Mouse (Mus musculus): ENCODE measurements at regions not wholly inside any gene's neighbourhood (a gene's known extent, or its start where the extent isn't known, plus 50 kb on each side); places are given as distances from the start of the nearest gene placed in this dataset.
"Not testable (repeated sequence)": the region's sequence is repeated elsewhere in the genome, so short reads cannot be mapped to it uniquely, and the experiment has no call there.

DNA sequence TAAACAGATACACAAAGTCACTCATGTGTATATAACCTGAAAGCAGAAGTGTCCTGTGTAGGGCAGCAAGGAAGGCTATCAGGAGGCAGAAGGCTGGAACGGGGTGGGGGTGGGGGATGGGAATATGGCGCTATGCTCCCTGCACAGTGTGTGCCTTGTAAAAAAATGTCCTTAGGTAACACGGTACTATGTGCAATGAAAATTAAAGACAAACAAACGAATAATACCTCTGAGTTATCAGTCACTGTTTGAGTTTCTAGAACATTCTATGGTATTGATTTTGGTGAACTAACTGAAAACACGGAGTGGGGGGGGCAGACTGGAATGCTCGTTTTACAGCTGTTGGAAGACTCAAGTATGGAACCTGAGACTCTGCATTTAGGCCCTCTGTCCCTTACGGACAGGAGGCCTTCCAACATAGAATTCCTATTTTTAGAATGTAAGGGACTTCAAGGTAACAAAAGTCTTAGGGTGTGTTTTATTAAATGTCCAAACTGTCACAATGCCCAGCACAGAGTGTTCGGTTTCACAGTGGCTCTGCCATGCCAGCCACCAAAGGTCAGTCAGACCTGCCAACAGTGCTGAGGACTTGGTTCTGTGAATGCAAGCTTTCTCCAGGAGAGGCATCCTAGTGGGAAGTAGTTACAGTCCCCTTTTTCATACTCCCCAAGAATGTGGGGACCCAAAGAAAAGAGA is 240.6 kb downstream of the Ano6 start:
- DNase-seq (ENCODE audit: inconsistent ontology term) = no peak

DNA sequence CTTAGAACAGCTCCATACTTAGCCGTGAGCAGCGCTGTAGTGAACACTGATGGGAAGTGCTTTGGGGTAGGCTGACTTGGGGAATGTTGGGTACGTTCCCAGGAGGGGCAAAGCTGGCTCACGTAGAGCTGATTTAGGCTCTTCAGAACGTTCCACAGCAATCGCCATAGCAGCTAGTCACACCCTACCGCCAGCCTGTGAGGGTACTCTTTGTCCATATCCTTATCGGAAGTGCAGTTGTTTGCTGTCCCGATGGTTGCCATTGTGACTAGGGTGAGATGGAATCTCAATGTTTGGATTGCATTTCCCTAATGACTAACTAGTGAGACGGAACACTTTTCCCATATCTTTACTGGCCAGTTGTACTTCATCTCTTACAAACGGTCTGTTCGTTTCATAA is 244.6 kb downstream of the Ano6 start:
- no peak for DNase-seq (ENCODE audit: inconsistent ontology term)

DNA sequence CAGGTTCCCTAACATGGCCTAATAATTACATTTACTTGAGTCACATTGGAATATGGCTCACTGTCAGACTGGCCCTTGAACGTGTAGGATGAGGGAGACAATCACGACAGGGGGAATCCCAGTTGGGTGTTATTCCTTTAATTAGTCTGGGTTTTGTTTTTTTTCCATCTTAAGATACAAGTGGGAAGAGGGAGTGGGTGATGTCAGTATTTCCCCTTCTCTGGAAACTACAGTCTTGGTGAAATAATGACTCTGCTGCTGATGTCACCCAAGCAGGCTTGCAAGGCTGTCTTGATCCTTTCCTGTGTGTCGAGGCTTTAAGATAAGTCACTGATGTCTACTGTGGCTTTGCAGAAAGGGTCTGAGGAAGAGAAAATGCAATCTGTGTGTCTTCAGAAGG is 241.8 kb upstream of the Arid2 start:
- DNase-seq (ENCODE audit: inconsistent ontology term) = no peak

DNA sequence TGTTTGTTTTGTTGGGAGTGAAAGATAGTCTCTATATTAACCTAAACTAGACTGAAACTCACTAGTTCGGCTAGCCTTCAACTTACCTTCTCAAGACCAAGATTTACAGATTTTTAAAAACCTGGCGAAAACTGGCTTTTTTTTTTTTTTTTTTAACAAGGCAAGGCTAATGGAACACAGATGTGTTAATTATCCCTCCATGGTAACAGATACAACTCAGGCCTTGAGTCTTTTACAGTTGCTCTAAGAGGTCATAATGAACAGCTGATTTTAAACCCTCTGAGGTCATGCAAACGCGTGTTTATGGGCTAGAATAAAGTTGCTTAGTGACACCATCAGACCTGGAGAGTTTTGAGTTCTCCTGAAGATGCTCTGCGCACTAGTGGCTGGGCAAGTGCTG is 240.7 kb upstream of the Arid2 start:
- DNase-seq (ENCODE audit: inconsistent ontology term) = no peak

GRCm38 (mm10) chr15:96050416-96050815 is 236.9 kb upstream of the Arid2 start:
- DNase-seq (ENCODE audit: inconsistent ontology term) = no peak

GRCm38 (mm10) chr15:96052586-96052985 is 234.7 kb upstream of the Arid2 start:
- no peak for DNase-seq (ENCODE audit: inconsistent ontology term)

GRCm38 (mm10) chr15:96055361-96055760 is 232.0 kb upstream of the Arid2 start:
- DNase-seq (ENCODE audit: inconsistent ontology term) = no peak

DNA sequence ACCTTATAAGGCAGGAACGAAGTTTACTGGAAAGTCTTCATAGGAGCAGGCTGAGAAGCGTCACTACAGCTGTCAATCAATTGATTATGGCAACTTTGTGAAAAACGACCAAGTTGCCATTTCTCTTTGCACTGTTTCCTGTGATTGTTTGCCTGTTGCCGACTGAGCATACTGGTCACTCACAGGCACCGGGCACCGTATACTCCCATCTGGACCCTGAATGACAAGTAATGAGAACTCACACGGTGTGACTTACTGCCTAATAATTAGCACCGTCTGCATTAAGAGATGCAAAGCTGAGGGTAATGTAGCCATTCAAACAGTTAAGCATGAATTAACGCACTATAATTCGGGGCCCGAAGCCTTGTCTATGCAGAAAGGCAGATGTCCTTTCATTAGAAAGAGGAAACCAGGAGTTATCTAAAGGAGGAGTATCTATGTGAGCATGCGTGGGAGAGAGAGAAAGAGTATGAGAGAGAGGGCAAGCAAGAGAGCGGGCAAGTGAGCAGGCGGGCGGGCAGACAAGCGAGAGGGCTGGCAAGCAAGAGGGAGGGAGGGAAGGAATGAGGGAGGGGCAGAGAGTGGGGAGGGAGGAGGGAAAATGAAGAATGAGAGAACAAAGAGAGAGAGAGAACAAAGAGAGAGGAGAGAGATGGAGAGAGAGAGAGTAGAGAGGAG is 231.4 kb upstream of the Arid2 start:
- DNase-seq (ENCODE audit: inconsistent ontology term) = peak; percentile 12

GRCm38 (mm10) chr15:96059623-96060022 is 227.7 kb upstream of the Arid2 start:
- no peak for DNase-seq (ENCODE audit: inconsistent ontology term)

GRCm38 (mm10) chr15:96064499-96065217 is 222.7 kb upstream of the Arid2 start:
- DNase-seq (ENCODE audit: inconsistent ontology term) = no peak

DNA sequence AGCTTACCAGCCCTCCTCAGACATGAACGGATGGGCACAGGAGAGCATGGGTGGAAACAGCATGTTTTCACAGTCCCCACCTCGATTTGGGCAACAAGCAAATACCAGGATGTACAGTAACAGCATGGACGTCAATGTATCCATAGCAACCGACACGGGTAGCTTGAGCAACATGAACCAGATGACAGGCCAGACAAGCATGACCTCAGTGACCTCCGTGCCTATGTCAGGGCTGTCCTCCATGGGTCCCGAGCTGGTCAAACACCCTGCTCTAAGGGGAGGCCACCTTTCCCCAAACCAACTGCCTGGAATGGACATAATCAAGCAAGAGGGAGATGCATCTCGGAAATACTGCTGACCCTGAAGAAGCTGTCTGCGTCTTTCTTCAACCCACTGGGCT is 211.7 kb upstream of the Arid2 start:
- DNase-seq (ENCODE audit: inconsistent ontology term) = no peak

GRCm38 (mm10) chr15:96077756-96078155 is 209.6 kb upstream of the Arid2 start:
- DNase-seq (ENCODE audit: inconsistent ontology term) = no peak

DNA sequence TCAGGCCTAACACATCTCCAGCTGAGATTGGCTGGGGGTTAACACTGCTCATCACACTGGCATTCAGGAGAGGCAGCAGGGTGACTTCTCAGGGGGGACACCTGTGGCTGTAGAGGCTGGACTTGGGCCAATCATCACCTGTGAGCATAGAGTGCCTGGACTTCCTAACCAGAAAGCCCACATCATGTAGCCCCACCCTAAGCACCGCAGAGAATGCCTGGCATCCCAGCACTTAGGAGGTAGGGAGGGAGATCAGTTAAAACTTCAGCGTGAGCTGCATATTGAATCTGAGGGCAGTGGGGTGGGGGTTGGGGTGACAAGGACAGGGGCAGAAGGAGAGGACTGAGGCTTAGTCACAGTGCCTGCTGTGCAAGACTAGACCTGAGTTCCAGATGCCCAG is 208.7 kb upstream of the Arid2 start:
- no peak for DNase-seq (ENCODE audit: inconsistent ontology term)

DNA sequence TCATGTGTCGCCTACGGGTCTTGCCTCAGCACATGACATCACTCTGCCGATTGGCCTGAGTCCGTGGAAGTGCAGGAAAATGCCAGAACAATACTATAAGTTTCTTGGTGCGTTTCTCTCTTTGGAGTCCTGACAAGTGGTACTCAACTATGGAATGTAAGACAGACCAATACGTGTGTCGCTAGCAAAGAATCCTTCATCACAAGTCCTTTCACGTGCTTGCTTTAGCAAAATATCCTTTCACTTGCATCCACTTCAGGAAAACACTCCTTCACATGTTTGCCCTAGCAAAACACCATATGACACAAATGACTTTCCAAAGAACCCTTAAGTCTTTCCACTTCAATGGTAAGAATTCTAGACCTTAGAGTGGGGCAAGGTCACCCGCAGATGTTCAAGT is 197.6 kb upstream of the Arid2 start:
- DNase-seq (ENCODE audit: inconsistent ontology term) = no peak

GRCm38 (mm10) chr15:96096438-96096837 is 190.9 kb upstream of the Arid2 start:
- DNase-seq (ENCODE audit: inconsistent ontology term) = no peak

DNA sequence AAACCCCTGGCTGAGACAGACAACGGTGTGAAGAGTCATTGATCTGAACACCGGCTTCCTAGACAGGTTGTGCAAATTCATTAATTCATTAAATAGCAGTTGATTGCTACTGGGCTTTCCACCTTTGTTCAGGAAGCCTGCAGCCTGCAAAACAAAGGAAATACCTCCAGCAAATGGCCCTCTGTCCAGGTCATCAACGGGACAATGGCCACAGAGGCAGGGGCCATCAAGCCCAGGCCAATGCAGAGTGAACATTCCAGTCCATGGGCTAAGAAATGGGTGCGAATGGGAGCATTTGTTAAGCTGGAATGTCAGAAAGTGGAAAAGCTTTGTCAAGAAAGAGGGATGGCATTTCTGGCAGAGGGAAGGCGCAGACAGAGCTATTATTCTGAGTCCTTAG is 188.5 kb upstream of the Arid2 start:
- no peak for DNase-seq (ENCODE audit: inconsistent ontology term)

DNA sequence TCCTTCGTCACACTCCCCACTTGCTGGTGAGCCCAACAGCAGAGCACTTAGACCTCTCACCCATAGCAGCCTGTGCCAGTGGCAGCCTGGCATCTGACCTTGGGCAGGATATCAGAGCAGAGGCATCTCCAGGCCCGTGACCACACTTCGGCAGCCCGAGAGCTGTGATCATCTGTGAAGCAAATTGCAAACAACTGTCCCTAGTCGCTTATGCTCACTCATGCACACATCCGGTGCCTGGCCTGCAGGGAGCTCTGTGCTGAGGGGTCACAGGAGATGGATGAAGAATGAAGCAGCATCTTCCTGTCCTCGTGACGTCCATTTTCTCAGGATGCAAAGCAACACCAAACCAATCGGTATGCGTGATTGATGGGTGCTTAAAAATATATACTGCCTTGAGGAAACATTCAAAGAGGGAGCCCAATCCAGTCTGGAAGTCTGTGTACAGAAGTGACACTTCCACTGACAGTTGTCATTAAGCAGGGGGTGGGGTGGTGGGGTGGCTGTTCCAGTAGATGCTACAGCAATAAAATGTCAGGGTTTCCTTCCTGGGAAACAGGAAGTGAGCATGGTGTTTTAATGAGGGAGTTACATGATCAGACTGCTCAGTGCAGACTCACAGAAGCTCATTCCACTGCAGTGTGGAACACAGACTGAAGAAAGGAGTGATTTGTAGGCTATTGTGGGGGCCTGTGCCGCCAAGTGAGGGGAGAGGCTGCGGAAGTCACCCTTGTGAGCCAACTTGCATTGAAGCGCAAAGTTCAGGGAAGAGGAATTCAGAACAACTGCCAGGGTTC is 187.3 kb upstream of the Arid2 start:
- not testable (repeated sequence) for DNase-seq (ENCODE audit: inconsistent ontology term)

- peak; percentile 44 for DNase-seq (ENCODE audit: inconsistent ontology term)
Measured at GRCm38 (mm10) chr15:96103737-96104136, 183.6 kb upstream of the Arid2 start.

- DNase-seq (ENCODE audit: inconsistent ontology term) = no peak
Measured at GRCm38 (mm10) chr15:96107503-96107902, 179.8 kb upstream of the Arid2 start.

DNA sequence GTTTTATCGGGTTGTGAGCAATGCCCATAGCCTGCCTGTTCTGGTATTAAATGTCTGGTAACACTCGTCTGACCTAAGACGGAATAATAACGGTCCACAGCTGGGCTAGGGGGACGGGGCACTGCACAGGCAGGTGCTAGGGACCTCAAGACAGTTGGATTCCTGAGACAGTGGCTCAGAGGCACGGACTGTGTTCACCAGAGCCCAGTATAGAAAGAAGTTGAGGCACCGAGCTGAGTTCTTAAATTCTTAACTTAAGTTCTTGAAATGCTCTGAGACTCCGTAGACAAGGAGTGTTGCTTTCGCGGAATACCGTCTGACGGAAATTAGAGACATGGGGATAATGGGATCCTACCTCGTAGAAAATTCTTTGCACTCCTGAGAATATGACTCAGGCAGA is 174.2 kb upstream of the Arid2 start:
- DNase-seq (ENCODE audit: inconsistent ontology term) = no peak

DNA sequence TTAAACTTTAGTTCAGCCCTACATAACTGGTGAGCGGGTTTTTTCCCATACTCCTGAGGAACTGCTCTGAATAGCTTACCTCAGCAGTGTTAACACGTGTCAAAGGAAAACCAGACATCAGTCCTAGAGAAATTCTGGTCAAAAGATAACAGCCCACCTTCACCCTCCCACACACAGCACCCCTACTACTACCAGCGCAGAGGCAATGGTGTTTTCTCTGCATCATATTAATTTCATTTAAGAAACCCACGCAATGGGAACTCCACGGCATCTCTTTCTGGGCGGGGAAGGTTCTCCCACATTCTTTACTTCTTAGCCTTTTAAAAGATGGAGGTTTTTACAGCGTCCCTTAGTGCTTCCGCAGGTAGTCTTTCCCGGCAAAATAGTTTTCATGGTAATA is 172.7 kb upstream of the Arid2 start:
- no peak for DNase-seq (ENCODE audit: inconsistent ontology term)

GRCm38 (mm10) chr15:96115196-96115595 is 172.1 kb upstream of the Arid2 start:
- DNase-seq (ENCODE audit: inconsistent ontology term) = no peak
